Mouse (Mus musculus) MN1 (cell line): ENCODE measurements around the gene Rnase4.

ENCODE experiments used
- DNase-seq: peaks from one replicate; pipeline ENCODE4 v3.0.0-alpha.2; 2016; ENCODE audit warnings: low spot score

Rnase4 gene

DNA sequence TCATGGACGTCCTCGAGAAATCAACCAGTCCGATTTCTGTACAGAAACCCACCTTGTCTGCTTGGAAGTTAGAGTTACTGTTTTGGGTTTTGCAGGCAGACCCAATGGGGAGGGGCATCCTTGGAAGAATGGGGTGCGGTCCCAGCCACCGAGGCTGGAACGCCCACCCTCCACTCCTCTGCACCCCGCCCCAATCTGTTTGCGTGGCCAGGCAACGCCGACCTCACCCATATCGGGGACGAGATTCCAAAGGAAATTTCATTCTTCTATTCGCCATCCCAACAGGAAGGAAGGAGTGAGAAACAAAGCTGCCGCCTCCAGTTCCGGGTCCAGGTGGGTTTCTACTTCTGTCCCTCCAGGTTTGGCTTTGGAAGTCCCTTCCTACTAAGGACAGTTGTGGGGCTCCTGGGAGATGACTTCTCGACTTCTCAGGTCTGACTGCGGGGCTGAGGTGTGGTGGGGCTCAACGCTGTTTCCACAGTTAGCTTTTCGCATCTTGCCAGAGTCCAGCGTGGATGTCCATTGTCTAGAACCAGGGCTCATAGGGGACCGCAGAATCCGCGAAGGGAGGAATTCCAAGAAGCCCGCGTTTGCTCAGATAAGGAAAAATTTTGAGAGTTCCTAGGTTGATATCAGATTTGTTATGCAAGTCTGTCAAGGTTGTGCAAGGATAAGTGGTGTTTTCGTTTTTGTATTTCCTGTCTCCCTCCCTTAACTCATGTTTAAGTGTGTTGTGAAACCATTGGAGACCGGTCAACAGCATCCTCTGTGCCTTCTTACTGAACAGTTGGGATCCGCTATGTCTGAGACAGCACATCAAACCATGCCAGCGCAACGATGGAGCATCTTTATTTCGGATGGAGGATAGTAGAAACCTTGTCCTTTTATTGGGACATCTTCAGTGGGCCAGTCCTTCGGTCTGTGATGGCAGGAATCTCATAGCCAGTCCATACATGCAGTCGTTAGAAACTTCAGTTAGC, at the start of gene Rnase4, which contains the start of gene Ang:
Gene Rnase4 (plus strand): TSS at position 157 of the 980 bp plus-strand sequence.
Gene Ang (plus strand): TSS at position 230 of the 980 bp plus-strand sequence.
- DNase-seq = no peak

DNA sequence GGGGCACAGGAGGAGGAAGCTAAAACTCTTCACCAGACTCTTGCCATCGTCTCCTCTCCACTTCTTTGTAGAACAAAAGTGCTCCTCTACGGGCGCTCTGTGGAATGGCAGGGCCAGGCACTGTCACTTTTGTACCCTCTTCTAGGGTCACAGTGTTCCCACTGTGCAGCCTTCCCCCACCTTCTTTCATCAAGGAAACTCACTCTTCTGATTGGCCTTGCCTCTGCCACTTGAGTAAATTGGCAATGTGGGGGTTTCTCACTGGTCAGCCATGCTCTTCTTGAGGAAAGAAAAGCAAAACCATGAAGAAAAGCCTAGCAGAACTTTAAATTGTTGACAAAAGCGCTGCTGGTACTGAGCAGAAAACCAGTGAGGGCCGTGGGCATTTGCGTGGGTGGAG, 49.1 kb upstream of the Rnase4 start, which contains the start of gene Rnase9:
Gene Rnase9 (minus strand): TSS at position 101 of the 400 bp plus-strand sequence.
- DNase-seq = no peak

DNA sequence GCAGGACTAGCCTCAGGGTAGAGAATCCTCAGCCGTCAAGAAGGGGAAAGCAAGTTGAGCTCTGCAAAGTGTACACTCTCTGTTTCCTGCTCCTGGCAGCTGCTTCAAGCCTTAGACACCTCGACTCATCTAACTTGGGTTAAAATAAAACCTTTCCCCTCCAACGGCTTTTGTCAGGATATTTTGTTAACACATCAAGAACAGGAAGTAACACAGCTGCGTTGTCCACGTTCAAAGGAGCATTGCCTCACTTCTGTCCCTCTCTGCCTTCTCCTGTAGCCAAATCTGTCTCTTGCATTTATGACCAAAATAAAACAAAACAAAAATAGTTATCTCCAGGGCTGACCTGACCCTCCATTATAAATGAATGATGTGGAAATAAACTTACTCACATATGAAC, 43.0 kb upstream of the Rnase4 start:
- no peak for DNase-seq

- DNase-seq = no peak
Measured at GRCm38 (mm10) chr14:51050063-51050462, 40.8 kb upstream of the Rnase4 start, which contains the start of gene Rnase11. Gene Rnase11, minus strand, starts transcription at chr14:51050163.

DNA sequence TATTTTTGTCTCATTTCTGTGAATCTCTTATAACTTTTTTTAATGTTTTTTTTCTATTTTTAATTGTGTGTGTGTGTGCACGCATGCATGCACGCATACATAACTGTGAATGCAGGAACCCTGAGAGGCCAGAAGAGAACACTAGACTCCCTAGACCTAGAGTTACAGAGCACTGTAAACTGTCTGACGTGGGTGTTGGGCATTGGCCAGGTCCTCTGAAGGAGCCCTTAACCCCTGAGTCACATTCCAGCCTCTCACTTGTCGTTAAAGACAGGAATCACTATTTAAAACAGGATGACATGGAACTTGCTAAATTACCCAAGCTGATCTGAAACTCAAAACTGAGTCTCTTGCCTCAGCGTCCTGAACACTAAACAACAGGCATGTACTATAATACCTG, 38.9 kb upstream of the Rnase4 start:
- DNase-seq = no peak

DNA sequence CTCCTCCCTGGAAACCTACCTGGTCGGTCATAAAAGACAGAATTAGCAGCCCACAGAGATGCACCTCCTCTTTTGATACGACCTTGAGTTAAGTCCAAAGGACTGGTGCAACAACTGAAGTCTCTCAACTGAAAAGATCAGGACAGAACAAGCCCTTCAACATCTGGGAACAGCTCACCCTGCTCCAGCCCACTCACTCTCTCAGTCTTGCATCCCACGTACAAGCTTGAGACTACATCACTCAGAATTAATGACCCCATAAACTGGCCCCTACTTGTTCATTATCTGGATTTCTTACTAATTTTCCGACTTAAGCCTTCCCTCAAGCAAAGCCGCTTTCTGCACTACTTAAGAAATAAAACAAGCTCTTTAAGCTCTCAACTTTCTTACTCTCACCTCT, 37.7 kb upstream of the Rnase4 start:
- DNase-seq = no peak

DNA sequence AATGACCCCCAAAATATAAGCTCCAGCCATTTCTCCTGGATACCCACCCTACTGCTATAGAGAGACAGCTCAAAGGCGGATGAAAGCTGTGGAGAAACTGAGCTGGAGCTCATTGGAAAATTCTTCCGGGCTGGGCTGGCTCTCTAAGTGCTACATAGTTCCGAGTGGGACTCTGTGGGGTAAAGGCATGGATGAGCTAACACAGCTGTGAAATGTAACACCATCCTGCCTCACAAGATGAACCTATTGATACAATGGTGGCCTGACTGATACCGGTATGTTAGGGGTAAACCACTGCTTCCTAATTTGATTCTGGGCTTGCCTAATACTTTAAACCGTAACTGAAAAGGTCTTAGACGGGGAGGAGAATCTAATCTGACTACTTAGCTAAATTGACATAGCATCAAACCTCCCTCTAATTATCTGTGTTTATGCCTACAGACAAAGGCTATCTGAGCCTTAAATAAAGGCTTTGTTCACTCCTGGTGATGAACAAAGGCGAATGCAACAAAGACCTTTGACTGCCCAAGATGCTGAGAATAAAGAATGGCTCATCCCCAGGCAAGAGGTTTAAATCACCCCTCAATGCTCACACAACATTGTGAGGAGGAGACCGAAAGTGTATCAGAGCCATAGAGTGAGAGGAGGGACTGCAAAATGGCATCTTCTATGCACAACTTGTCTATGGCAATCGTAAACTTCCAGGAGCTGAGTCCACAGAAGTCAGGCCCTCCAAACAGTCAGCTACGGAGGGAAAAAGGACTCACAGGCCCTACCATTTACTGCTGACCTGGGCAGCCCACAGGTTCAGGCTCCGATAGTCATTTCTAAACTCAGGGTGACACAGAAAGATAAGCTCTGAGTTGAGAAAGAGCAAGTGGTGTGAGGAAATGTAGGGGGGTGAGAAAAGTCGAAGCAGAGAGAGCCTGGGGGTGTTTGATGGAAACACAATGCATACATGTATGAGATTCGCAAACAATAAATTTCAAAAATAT, 36.3 kb upstream of the Rnase4 start:
- no peak for DNase-seq

GRCm38 (mm10) chr14:51057401-51057831, 33.5 kb upstream of the Rnase4 start, which contains the start of gene Rnase12:
Gene Rnase12, minus strand, starts transcription at chr14:51057661.
- DNase-seq = no peak

DNA sequence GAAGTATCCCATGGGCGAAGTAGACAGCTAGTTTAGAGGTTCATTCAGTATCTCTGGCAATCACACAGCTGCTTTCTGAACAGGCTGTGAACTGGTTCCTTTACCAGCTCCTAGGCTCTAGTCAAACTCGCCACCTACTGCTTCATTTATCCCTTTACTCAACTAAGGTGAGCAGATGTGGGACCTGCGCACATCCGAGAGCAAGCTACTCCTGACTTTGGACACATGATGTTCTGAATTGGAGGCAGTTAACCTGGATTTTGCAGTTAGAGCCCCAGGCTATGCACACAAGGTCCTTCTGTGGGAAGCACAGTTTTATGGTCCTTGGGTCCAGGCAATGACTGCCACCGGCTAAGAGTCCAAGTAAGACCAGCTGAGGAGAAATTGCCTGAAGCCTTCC, 30.1 kb upstream of the Rnase4 start:
- DNase-seq = no peak

- no peak for DNase-seq
Measured at GRCm38 (mm10) chr14:51068956-51069355, 21.9 kb upstream of the Rnase4 start.

- DNase-seq = no peak
Measured at GRCm38 (mm10) chr14:51069617-51070016, 21.3 kb upstream of the Rnase4 start.

DNA sequence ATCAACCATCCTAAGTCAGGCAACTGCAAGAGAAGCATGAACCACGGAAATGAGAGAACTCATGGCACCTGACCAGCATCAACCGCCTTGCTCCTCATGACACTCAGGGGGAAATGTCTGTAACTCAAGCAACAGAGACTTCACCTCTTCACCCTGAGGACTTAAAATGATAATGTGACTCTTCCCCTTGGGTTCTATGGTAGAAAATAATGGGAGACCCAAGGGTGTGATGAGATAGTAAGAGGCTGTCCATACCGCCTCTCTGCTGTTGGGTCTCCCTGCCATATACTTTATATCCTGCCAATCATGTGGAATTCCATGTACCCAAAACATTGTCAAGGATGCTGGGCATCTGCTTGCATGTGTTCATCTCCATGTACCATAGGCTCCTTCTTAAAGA, 16.5 kb upstream of the Rnase4 start, which contains the start of gene Olfr750:
Gene Olfr750 (minus strand): TSS at position 101 of the 400 bp plus-strand sequence.
- DNase-seq = no peak

DNA sequence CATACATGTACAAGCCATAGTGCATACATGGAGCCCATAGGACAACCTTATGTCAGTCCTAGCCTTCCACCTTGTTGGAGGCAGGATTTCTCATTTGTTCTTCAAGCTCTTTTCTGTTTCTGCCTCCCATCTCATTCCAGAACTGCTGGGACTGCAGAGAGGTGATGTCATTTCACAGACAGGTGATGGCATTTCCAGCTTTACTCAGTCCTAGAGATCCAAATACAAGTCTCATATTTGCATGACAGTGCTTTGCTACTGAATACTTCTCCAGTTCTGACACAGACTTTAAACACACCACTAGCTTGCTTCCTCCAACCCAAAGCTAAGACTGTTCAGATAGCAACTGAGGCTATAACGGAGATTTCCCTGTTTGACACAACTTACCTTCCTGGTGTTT, 11.7 kb upstream of the Rnase4 start:
- DNase-seq = no peak

- DNase-seq = no peak
Measured at GRCm38 (mm10) chr14:51081035-51081434, 9.8 kb upstream of the Rnase4 start.

GRCm38 (mm10) chr14:51082599-51083581, 8.0 kb upstream of the Rnase4 start:
- peak; percentile 60 for DNase-seq

GRCm38 (mm10) chr14:51083805-51084204, 7.1 kb upstream of the Rnase4 start:
- DNase-seq = no peak

GRCm38 (mm10) chr14:51085086-51085485, 5.8 kb upstream of the Rnase4 start:
- no peak for DNase-seq

GRCm38 (mm10) chr14:51085911-51086310, 5.0 kb upstream of the Rnase4 start:
- no peak for DNase-seq

- peak; percentile 38 for DNase-seq
Measured at GRCm38 (mm10) chr14:51087762-51088161, 3.1 kb upstream of the Rnase4 start.

- DNase-seq = peak; percentile 77
Measured at GRCm38 (mm10) chr14:51088166-51088969, 2.5 kb upstream of the Rnase4 start.
